Mouse (Mus musculus): ENCODE measurements around the gene Myo5c. TPM values are rescaled to one million over a fixed set of nuclear protein-coding genes. Genes with fewer than 3 reads are reported as not detected.

The Myo5c gene
- polyA plus RNA-seq, 1 experiment from 2014 or later = 0.54 TPM

GRCm38 (mm10) chr9:75322099-75322885, 90.5 kb downstream of the Myo5c start:
- H3K9me3 ChIP-seq (ENCODE audit: control insufficient read depth, low read length) = no peaks in the 10 kb centered on the region
- peaks cover 2% of the 10 kb centered on the region; the same call in 1 of the 2 replicates for H3K36me3 ChIP-seq (replicated peaks; ENCODE audit: control insufficient read depth, insufficient read depth)
- no peak overlapping the region for H3K27ac ChIP-seq
- DNase-seq (ENCODE audit: low spot score) (no peak), ATAC-seq (ENCODE audit: low FRiP score) (no peak)
- 87% methylated on average over 13 of the region's 13 CpGs for WGBS
- no peaks in the 10 kb centered on the region for H3K27me3 ChIP-seq (ENCODE audit: control insufficient read depth, insufficient read depth, low read length)
- no peak overlapping the region for H3K4me3 ChIP-seq (replicated peaks; ENCODE audit: low read length)
- no peak overlapping the region for H3K9ac ChIP-seq
- no peak overlapping the region for H3K4me2 ChIP-seq (replicated peaks)
- H3K4me1 ChIP-seq (replicated peaks; ENCODE audit: control insufficient read depth, insufficient read depth, low read length) = peaks cover 11% of the 10 kb centered on the region; the same call in 1 of the 2 replicates

GRCm38 (mm10) chr9:75328047-75328446, 96.2 kb downstream of the Myo5c start:
- ATAC-seq (ENCODE audit: low FRiP score) (no peak), DNase-seq (ENCODE audit: low spot score) (no peak)
- H3K27ac ChIP-seq = no peak overlapping the region
- H3K27me3 ChIP-seq (ENCODE audit: control insufficient read depth, insufficient read depth, low read length) = no peaks in the 10 kb centered on the region
- no peak overlapping the region for H3K4me2 ChIP-seq (replicated peaks)
- no peaks in the 10 kb centered on the region for H3K4me1 ChIP-seq (replicated peaks; ENCODE audit: control insufficient read depth, insufficient read depth, low read length)
- H3K9ac ChIP-seq = no peak overlapping the region
- H3K4me3 ChIP-seq (replicated peaks; ENCODE audit: low read length) = no peak overlapping the region
- 94% methylated on average over 3 of the region's 3 CpGs for WGBS
- no peaks in the 10 kb centered on the region for H3K9me3 ChIP-seq (ENCODE audit: control insufficient read depth, low read length)
- peaks cover 56% of the 10 kb centered on the region for H3K36me3 ChIP-seq (replicated peaks; ENCODE audit: control insufficient read depth, insufficient read depth)

- H3K9ac ChIP-seq = no peak overlapping the region
- H3K27me3 ChIP-seq (ENCODE audit: control insufficient read depth, insufficient read depth, low read length) = no peaks in the 10 kb centered on the region
- no peak overlapping the region for H3K4me2 ChIP-seq (replicated peaks)
- WGBS = 82% methylated on average over 8 of the region's 8 CpGs
- H3K9me3 ChIP-seq (ENCODE audit: control insufficient read depth, low read length) = no peaks in the 10 kb centered on the region
- no peak for ATAC-seq (ENCODE audit: low FRiP score)
- H3K36me3 ChIP-seq (replicated peaks; ENCODE audit: control insufficient read depth, insufficient read depth) = peaks cover 81% of the 10 kb centered on the region
- no peaks in the 10 kb centered on the region for H3K4me1 ChIP-seq (replicated peaks; ENCODE audit: control insufficient read depth, insufficient read depth, low read length)
- no peak overlapping the region for H3K27ac ChIP-seq
- no peak for DNase-seq (ENCODE audit: low spot score)
- H3K4me3 ChIP-seq (replicated peaks; ENCODE audit: low read length) = no peak overlapping the region
Observed at GRCm38 (mm10) chr9:75330821-75331220, 99.0 kb downstream of the Myo5c start.

- Histone ChIP-seq H3K4me2 (replicated peaks) (no peak overlapping the region), H3K27ac (no peak overlapping the region), H3K4me3 (replicated peaks; ENCODE audit: low read length) (no peak overlapping the region), H3K36me3 (replicated peaks; ENCODE audit: control insufficient read depth, insufficient read depth) (peaks cover 95% of the 10 kb centered on the region), H3K9ac (no peak overlapping the region), H3K9me3 (ENCODE audit: control insufficient read depth, low read length) (no peaks in the 10 kb centered on the region), H3K4me1 (replicated peaks; ENCODE audit: control insufficient read depth, insufficient read depth, low read length) (no peaks in the 10 kb centered on the region), H3K27me3 (ENCODE audit: control insufficient read depth, insufficient read depth, low read length) (no peaks in the 10 kb centered on the region)
- 87% methylated on average over 4 of the region's 4 CpGs for WGBS
- ATAC-seq (ENCODE audit: low FRiP score) (no peak), DNase-seq (ENCODE audit: low spot score) (no peak)
Observed at GRCm38 (mm10) chr9:75334440-75334839, 102.6 kb downstream of the Myo5c start.

- no peak overlapping the region for H3K9ac ChIP-seq
- no peaks in the 10 kb centered on the region for H3K9me3 ChIP-seq (ENCODE audit: control insufficient read depth, low read length)
- DNase-seq (ENCODE audit: low spot score) (no peak), ATAC-seq (ENCODE audit: low FRiP score) (no peak)
- H3K4me2 ChIP-seq (replicated peaks) = no peak overlapping the region
- no peak overlapping the region for H3K27ac ChIP-seq
- WGBS = 95% methylated on average over 6 of the region's 6 CpGs
- H3K27me3 ChIP-seq (ENCODE audit: control insufficient read depth, insufficient read depth, low read length) = no peaks in the 10 kb centered on the region
- H3K36me3 ChIP-seq (replicated peaks; ENCODE audit: control insufficient read depth, insufficient read depth) = peaks cover 93% of the 10 kb centered on the region
- H3K4me3 ChIP-seq (replicated peaks; ENCODE audit: low read length) = no peak overlapping the region
- H3K4me1 ChIP-seq (replicated peaks; ENCODE audit: control insufficient read depth, insufficient read depth, low read length) = no peaks in the 10 kb centered on the region
Observed at GRCm38 (mm10) chr9:75338016-75338415, 106.2 kb downstream of the Myo5c start.

- H3K4me2 ChIP-seq (replicated peaks) = no peak overlapping the region
- no peak overlapping the region for H3K9ac ChIP-seq
- ATAC-seq (ENCODE audit: low FRiP score) (no peak), DNase-seq (ENCODE audit: low spot score) (no peak)
- H3K27me3 ChIP-seq (ENCODE audit: control insufficient read depth, insufficient read depth, low read length) = no peaks in the 10 kb centered on the region
- H3K9me3 ChIP-seq (ENCODE audit: control insufficient read depth, low read length) = no peaks in the 10 kb centered on the region
- no peak overlapping the region for H3K27ac ChIP-seq
- peaks cover 92% of the 10 kb centered on the region for H3K36me3 ChIP-seq (replicated peaks; ENCODE audit: control insufficient read depth, insufficient read depth)
- WGBS = 94% methylated on average over 4 of the region's 4 CpGs
- no peak overlapping the region for H3K4me3 ChIP-seq (replicated peaks; ENCODE audit: low read length)
- no peaks in the 10 kb centered on the region for H3K4me1 ChIP-seq (replicated peaks; ENCODE audit: control insufficient read depth, insufficient read depth, low read length)
Observed at GRCm38 (mm10) chr9:75342433-75342832, 110.6 kb downstream of the Myo5c start.

- Histone ChIP-seq H3K36me3 (replicated peaks; ENCODE audit: control insufficient read depth, insufficient read depth) (peaks cover 45% of the 10 kb centered on the region), H3K4me3 (replicated peaks; ENCODE audit: low read length) (no peak within 1 kb of the TSS), H3K4me2 (replicated peaks) (no peak within 1 kb of the TSS), H3K4me1 (replicated peaks; ENCODE audit: control insufficient read depth, insufficient read depth, low read length) (no peaks in the 10 kb centered on the region), H3K9ac (no peak within 1 kb of the TSS), H3K27me3 (ENCODE audit: control insufficient read depth, insufficient read depth, low read length) (no peaks in the 10 kb centered on the region), H3K9me3 (ENCODE audit: control insufficient read depth, low read length) (no peaks in the 10 kb centered on the region), H3K27ac (no peak within 1 kb of the TSS)
- DNase-seq (ENCODE audit: low spot score) = no peak
- WGBS = 92% methylated on average over 5 of the region's 5 CpGs
- ATAC-seq (ENCODE audit: low FRiP score) = no peak
Observed at GRCm38 (mm10) chr9:75347458-75347857, 115.6 kb downstream of the Myo5c start, which contains the start of gene Bcl2l10. Gene Bcl2l10, plus strand, starts transcription at chr9:75347758.

GRCm38 (mm10) chr9:75348066-75348465, 116.2 kb downstream of the Myo5c start:
- Histone ChIP-seq H3K4me2 (replicated peaks) (no peak overlapping the region), H3K36me3 (replicated peaks; ENCODE audit: control insufficient read depth, insufficient read depth) (peaks cover 39% of the 10 kb centered on the region), H3K27me3 (ENCODE audit: control insufficient read depth, insufficient read depth, low read length) (no peaks in the 10 kb centered on the region), H3K4me1 (replicated peaks; ENCODE audit: control insufficient read depth, insufficient read depth, low read length) (no peaks in the 10 kb centered on the region), H3K9ac (no peak overlapping the region), H3K9me3 (ENCODE audit: control insufficient read depth, low read length) (no peaks in the 10 kb centered on the region), H3K27ac (no peak overlapping the region), H3K4me3 (replicated peaks; ENCODE audit: low read length) (no peak overlapping the region)
- DNase-seq (ENCODE audit: low spot score) (no peak), ATAC-seq (ENCODE audit: low FRiP score) (no peak)
- WGBS = 91% methylated on average over 17 of the region's 17 CpGs

- Histone ChIP-seq H3K9me3 (ENCODE audit: control insufficient read depth, low read length) (no peaks in the 10 kb centered on the region), H3K9ac (no peak overlapping the region), H3K36me3 (replicated peaks; ENCODE audit: control insufficient read depth, insufficient read depth) (peaks cover 33% of the 10 kb centered on the region), H3K4me1 (replicated peaks; ENCODE audit: control insufficient read depth, insufficient read depth, low read length) (no peaks in the 10 kb centered on the region), H3K4me2 (replicated peaks) (no peak overlapping the region), H3K4me3 (replicated peaks; ENCODE audit: low read length) (no peak overlapping the region), H3K27ac (no peak overlapping the region), H3K27me3 (ENCODE audit: control insufficient read depth, insufficient read depth, low read length) (no peaks in the 10 kb centered on the region)
- WGBS = 74% methylated on average over 3 of the region's 3 CpGs
- ATAC-seq (ENCODE audit: low FRiP score) (no peak), DNase-seq (ENCODE audit: low spot score) (no peak)
Observed at GRCm38 (mm10) chr9:75348641-75349040, 116.8 kb downstream of the Myo5c start.

All from hindbrain, embryonic 14.5 days (tissue).